Mouse (Mus musculus) ES-E14 (cell line): ENCODE results near the gene Esr1.
"Not testable (repeated sequence)": the region's sequence is repeated elsewhere in the genome, so short reads cannot be mapped to it uniquely, and the experiment has no call there.

Experiments used
- CHD2 ChIP-seq: IDR thresholded peaks from 2 replicates; pipeline ENCODE4 v1.6.1; 2014; ENCODE audit warnings: mild to moderate bottlenecking, low read depth, low read length, inconsistent platforms
- HCFC1 ChIP-seq: IDR thresholded peaks from 2 replicates; pipeline ENCODE4 v1.6.1; 2012; ENCODE audit warnings: low read length, inconsistent platforms, borderline replicate concordance; ENCODE audit not compliant: insufficient read depth

- not testable (repeated sequence) for TF ChIP-seq CHD2, HCFC1
These were observed 63.7 kb downstream of the Esr1 start for GRCm38 (mm10) chr10:4674983-4675592.
